Mouse (Mus musculus) forelimb bud, embryonic 11.5 days (tissue): ENCODE data around the gene Aldh1b1.

Experiments
- DNase-seq: peaks from one replicate; pipeline ENCODE4 v3.0.0-alpha.2; 2012; ENCODE audit warnings: low read depth, low spot score

Gene Aldh1b1

DNA sequence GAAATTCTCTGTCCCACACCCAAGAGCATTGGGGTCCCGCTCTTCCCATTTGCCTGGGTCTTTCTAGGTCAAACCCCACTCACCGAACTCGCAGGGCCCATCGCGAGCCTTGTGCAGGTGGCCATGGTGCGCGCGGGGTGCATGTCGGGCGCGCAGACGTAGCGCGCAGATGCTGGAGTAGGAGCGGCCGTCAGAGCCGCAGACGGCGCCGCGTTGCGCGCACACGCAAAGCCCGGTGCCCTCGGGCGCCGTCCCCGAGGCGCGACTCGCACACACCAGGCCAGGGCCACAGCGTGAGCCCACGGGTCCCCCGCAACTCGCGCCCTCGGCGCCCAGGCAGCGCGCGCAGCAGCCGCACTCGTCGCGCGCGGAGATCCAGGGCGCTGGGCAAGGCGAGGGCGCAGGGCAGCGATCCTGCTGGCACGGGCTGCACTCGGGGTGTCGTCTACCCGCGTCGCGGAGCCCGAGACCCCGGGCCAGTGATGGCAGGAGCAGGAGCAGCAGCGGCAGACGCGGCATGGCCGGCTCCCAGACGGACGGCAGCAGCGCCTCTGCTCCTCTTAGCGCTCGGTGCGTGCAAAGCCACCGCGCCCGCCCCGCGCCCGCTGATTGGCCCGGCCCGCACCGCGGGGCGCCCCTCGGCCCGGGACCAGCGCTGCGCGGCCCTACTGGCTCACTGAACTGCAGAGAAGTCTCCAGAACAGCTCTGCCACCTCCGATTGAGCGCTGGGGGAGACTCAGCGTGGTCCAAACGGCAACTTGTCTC, 27.6 kb downstream of the Aldh1b1 start, which contains the start of gene Igfbpl1:
Gene Igfbpl1 (minus strand): TSS at position 649 of the 766 bp plus-strand sequence.
- no peak for DNase-seq

- no peak for DNase-seq
Measured at GRCm38 (mm10) chr4:45829907-45830759, 31.3 kb downstream of the Aldh1b1 start.

- DNase-seq = no peak
Measured at GRCm38 (mm10) chr4:45831996-45832395, 33.2 kb downstream of the Aldh1b1 start.

- no peak for DNase-seq
Measured at GRCm38 (mm10) chr4:45833461-45833860, 34.6 kb downstream of the Aldh1b1 start.

DNA sequence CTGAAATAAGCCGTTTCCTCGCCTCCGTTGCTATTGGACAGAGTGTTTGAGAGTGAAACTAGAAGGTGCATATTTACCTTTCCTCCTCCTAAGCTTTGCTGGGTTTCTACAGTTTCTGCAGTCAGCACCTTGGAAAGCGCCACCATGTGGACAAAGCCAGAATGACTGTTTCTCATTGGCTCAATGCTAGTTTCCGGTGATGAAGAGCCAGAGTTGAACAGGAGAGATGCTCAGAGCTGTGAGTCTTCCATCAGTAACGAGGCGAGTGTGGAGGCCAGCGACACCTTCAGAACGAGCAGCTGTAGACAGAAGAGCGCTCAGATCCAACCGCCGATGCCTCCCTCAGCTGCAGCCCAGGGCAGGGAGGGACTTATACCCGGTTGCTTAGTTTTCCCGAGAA, 45.5 kb downstream of the Aldh1b1 start:
- peak; percentile 70 for DNase-seq

- no peak for DNase-seq
Measured at GRCm38 (mm10) chr4:45846263-45846662, 47.4 kb downstream of the Aldh1b1 start.

DNA sequence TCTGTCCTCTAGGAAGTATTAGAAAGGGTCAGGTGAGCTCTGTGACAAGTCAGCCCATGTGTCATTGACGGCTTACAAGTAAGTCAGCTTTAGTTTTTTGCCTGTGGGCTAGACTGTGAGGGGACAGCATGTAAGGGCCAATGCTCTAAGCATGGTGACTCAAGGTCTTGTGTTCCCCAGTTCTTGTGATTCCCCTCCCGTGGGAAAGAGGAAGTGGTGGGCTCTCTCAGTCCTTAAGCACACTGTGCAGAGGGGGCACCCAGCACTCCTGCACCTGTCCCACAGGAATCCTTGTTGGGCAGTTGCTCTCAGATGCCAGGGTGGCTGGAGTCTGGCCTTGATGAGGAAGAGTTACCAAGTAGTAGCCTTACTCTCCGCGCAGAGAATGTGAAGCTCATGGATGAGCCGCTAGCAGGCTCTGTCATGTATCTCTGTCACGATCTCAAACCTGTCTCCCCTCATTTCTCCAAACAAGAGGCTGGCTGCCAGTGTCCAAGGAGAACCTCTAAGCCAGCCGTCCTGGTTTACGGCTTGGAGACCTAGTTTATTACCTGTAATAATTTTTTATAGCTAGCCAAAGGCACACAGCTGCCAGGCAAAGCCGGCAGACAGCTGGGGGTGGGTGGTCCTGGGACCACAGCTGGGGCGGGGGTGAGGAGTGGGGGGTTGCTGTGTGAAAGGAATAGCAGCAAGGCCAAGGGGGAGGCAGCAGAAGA, 49.4 kb downstream of the Aldh1b1 start, which contains the start of gene Stra6l:
Gene Stra6l (plus strand): TSS at position 556 of the 716 bp plus-strand sequence.
- DNase-seq = peak; percentile 84

DNA sequence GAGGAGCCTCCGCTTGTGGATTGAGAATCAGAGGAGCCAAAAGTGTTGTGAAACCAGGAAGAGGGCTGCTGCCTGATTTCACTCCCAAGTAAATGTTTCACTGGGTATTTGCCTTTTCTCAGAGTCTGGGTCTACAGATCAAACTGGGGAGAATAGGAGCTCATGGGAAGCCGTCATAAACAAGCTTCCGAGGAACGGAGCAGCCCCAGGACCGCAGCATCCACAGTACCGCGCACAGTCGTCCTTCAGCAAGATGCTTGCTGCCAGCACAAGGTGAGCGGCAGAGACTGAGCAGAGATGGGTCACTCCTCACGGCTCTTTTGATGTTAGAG, 50.0 kb downstream of the Aldh1b1 start:
- no peak for DNase-seq

DNA sequence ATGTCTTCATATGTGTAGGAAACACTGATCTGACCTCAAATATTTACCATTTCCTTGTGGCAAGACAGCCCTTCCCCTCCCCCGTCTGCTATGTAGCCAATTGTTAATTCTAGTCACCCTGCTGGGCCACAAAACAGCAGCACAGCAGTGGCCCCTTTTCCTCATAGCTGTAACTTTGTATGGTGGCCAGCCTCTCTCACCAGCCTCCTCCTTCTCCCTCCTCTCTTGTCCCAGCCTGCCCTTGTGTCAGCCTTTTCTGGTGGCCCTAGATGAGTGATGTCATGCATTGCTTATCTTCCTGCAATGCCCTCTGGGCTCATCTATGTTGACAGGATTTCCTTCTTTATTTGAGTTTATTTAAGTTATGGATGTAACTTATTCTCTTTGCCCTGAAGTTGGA, 50.6 kb downstream of the Aldh1b1 start:
- DNase-seq = no peak

GRCm38 (mm10) chr4:45851640-45852051, 52.8 kb downstream of the Aldh1b1 start:
- DNase-seq = no peak

DNA sequence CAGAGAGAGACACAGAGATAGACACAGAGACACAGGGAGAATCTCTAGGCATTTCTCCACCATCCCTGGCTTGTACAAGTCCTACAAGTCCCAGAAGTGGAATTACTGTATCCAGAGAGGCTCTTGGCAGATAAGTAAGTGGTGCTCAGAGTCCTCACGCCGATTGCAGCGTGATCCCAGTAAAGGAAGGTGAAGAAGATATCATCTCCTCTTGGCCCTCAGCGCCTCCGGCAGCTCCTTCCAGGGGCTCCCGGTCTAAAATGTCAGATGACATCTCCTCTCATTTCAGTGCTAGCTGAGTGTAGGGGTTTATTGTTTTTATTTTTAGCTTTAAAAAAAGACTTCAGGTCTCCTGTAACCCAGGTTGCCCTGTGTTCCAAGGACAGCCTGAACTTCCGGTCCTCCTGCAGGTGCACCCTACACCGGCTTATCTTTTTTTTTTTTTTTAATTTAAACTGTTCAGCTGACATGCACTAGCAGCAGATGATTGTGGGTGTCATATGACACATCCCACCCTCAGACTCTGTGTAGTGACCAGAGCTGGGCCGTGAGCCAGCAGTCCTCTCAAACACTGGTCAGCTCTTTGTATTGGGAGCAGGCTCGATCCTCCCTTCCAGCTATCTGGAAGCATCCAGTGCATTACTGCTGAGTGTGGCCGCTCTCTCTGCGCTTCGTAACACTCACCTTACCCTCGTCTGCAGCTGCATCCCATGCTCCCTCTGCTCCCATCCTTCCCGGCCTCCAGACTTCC, 54.8 kb downstream of the Aldh1b1 start:
- no peak for DNase-seq
